25 mouse cellular contexts compared by ENCODE assay signal in the genomic region with DNA sequence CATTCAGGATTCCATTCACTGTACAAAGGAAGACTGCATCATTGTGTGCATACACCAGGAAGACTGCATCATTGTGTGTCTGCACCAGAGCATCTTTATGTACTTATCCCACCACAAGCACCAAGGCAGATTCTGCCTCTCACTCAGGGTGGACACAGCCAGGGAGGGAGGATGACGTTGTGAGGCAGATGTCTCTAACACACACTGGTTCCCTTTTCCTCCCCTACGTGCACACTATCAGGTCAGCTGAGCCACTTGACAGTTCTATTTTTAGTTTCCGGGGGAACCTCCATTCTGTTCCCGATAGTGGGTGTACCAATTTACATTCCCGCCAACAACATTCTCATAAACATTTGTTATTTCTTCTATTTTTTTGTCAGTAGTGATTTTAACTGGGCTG.
DNase-seq lines count a peak whose midpoint lies in the region; ATAC-seq lines count a peak whose summit lies in the region.
"Had no signal": no experiment of that assay in that cellular context is flagged by ENCODE, and none has a peak within 500 bp of the region (broad histone marks: within the 10 kb centered on the region; RNA-seq: fewer than 3 reads in every experiment).

No protein-coding gene starts in this region.

- H3K27ac ChIP-seq in heart, embryonic 10.5 days: peak overlapping the region; percentile 10; the same call in 1 of the 2 replicates
- H3K27ac ChIP-seq in hindbrain, embryonic 16.5 days (ENCODE audit: low read depth, low read length): no peak overlapping the region
- no peak overlapping the region for H3K27ac ChIP-seq in hindbrain, embryonic 12.5 days
- H3K27ac ChIP-seq: embryonic facial prominence, embryonic 15.5 days; gastrocnemius, adult 2 months; heart, adult 2 months; kidney, embryonic 15.5 days; limb, embryonic 10.5 days had no signal

- 30% methylated on average over 5 of the region's 5 CpGs for WGBS in heart, embryonic 10.5 days
- WGBS in hindbrain, embryonic 16.5 days: 53% methylated on average over 5 of the region's 5 CpGs
- WGBS in hindbrain, embryonic 12.5 days: 66% methylated on average over 5 of the region's 5 CpGs

- no peak overlapping the region for H3K4me2 ChIP-seq in hindbrain, embryonic 16.5 days (ENCODE audit: low read length)
- no peak overlapping the region for H3K4me2 ChIP-seq in hindbrain, embryonic 12.5 days (replicated peaks)
- H3K4me2 ChIP-seq: embryonic facial prominence, embryonic 15.5 days; kidney, embryonic 15.5 days had no signal

- no peaks in the 10 kb centered on the region for H3K9me3 ChIP-seq in heart, embryonic 10.5 days
- no peaks in the 10 kb centered on the region for H3K9me3 ChIP-seq in hindbrain, embryonic 16.5 days (ENCODE audit: control insufficient read depth, low read length)
- no peaks in the 10 kb centered on the region for H3K9me3 ChIP-seq in hindbrain, embryonic 12.5 days (replicated peaks)
- H3K9me3 ChIP-seq: embryonic facial prominence, embryonic 15.5 days; G1E; kidney, embryonic 15.5 days; limb, embryonic 10.5 days had no signal

- no peak overlapping the region for H3K4me3 ChIP-seq in heart, embryonic 10.5 days
- no peak overlapping the region for H3K4me3 ChIP-seq in hindbrain, embryonic 16.5 days (ENCODE audit: low read length)
- no peak overlapping the region for H3K4me3 ChIP-seq in hindbrain, embryonic 12.5 days
- H3K4me3 ChIP-seq: embryonic facial prominence, embryonic 15.5 days; gastrocnemius, adult 2 months; heart, adult 2 months; kidney, embryonic 15.5 days; limb, embryonic 10.5 days; myocyte had no signal

- peaks cover 11% of the 10 kb centered on the region; the same call in 1 of the 2 replicates for H3K4me1 ChIP-seq in heart, embryonic 10.5 days
- H3K4me1 ChIP-seq in hindbrain, embryonic 16.5 days (ENCODE audit: control insufficient read depth, insufficient read depth, low read depth, low read length): no peaks in the 10 kb centered on the region
- H3K4me1 ChIP-seq in hindbrain, embryonic 12.5 days: no peaks in the 10 kb centered on the region
- H3K4me1 ChIP-seq: embryonic facial prominence, embryonic 15.5 days; kidney, embryonic 15.5 days had no signal

- no peaks in the 10 kb centered on the region for H3K27me3 ChIP-seq in heart, embryonic 10.5 days (ENCODE audit: insufficient read depth, poor library complexity, severe bottlenecking)
- no peaks in the 10 kb centered on the region for H3K27me3 ChIP-seq in hindbrain, embryonic 16.5 days (replicated peaks; ENCODE audit: control insufficient read depth, insufficient read depth, low read length)
- H3K27me3 ChIP-seq in hindbrain, embryonic 12.5 days: no peaks in the 10 kb centered on the region
- H3K27me3 ChIP-seq: embryonic facial prominence, embryonic 15.5 days; kidney, embryonic 15.5 days had no signal

- no peaks in the 10 kb centered on the region for H3K36me3 ChIP-seq in heart, embryonic 10.5 days
- no peaks in the 10 kb centered on the region for H3K36me3 ChIP-seq in hindbrain, embryonic 16.5 days (ENCODE audit: control insufficient read depth, insufficient read depth, low read length)
- H3K36me3 ChIP-seq in hindbrain, embryonic 12.5 days: no peaks in the 10 kb centered on the region
- H3K36me3 ChIP-seq: embryonic facial prominence, embryonic 15.5 days; G1E; kidney, embryonic 15.5 days; limb, embryonic 10.5 days had no signal

- 0 out of 2 replicates have a peak, but pooled peaks have one; percentile 43 for ATAC-seq in hindbrain, embryonic 16.5 days
- ATAC-seq in hindbrain, embryonic 12.5 days (ENCODE audit: low FRiP score): no peak
- ATAC-seq in megakaryocyte, adult 5-6 weeks (ENCODE audit: poor library complexity, severe bottlenecking): peak; percentile 82
- ATAC-seq: activated CD4-positive, CD25-positive, alpha-beta regulatory T cell, adult 4 months; forebrain, postnatal 0 days; intestine, postnatal 0 days; liver, postnatal 0 days had no signal

- no peak overlapping the region for H3K9ac ChIP-seq in hindbrain, embryonic 16.5 days (ENCODE audit: low read depth, low read length)
- no peak overlapping the region for H3K9ac ChIP-seq in hindbrain, embryonic 12.5 days
- H3K9ac ChIP-seq: embryonic facial prominence, embryonic 15.5 days; forebrain, postnatal 0 days; kidney, embryonic 15.5 days; liver, postnatal 0 days had no signal

- DNase-seq in heart, embryonic 10.5 days (ENCODE audit: low spot score): no peak
- no peak for DNase-seq in heart, adult 18-20 months
- peak; percentile 40 for DNase-seq in brain, adult 2 months (ENCODE audit: low read depth, low spot score)
- DNase-seq in urinary bladder, postnatal 14 days (ENCODE audit: low spot score): no peak
- DNase-seq: adrenal gland, postnatal 14 days; cerebellum, adult 11-12 months; cerebellum, postnatal 25 days; forebrain, postnatal 0 days; gastrocnemius, adult 2 months; heart, adult 2 months; heart, postnatal 36 days; kidney, postnatal 4 days; liver, postnatal 0 days; lung, postnatal 14 days; thymus, postnatal 25 days had no signal
